Mouse (Mus musculus) lung, postnatal 0 days (tissue): ENCODE data around the gene Klrk1. TPM values are rescaled to one million over a fixed set of nuclear protein-coding genes. Genes with fewer than 3 reads are reported as not detected.
"Not testable (repeated sequence)": the region's sequence is repeated elsewhere in the genome, so short reads cannot be mapped to it uniquely, and the experiment has no call there.

Experiments used
- ATAC-seq: fragments of 200-750 bp; cut with Nextera tagmentation; 2 replicates; pipeline ENCODE4 v1.8.0; 2017; ENCODE audit warnings: moderate library complexity
- DNase-seq: peaks from one replicate; pipeline ENCODE4 v3.0.0-alpha.2; 2016; ENCODE audit warnings: low spot score
- H3K27ac ChIP-seq: fragments of 300-500 bp; sonication (generic); 2 replicates; pipeline ENCODE4 v1.5.1; 2014; ENCODE audit warnings: antibody characterized with exemption, mild to moderate bottlenecking, low read length, mixed read lengths
- H3K27me3 ChIP-seq: fragments of 300-500 bp; sonication (generic); replicated peaks from 2 replicates; pipeline ENCODE4 v1.6.1; 2014; ENCODE audit warnings: low read length, mixed read lengths; ENCODE audit not compliant: insufficient read depth
- H3K36me3 ChIP-seq: fragments of 300-500 bp; sonication (generic); 2 replicates; pipeline ENCODE4 v1.6.1; 2014; ENCODE audit warnings: low read length, mixed read lengths; ENCODE audit not compliant: insufficient read depth
- H3K4me1 ChIP-seq: fragments of 300-500 bp; sonication (generic); 2 replicates; pipeline ENCODE4 v1.6.1; 2014; ENCODE audit warnings: antibody characterized with exemption, low read depth, low read length, mixed read lengths; ENCODE audit not compliant: insufficient read depth
- H3K4me2 ChIP-seq: fragments of 300-500 bp; sonication (generic); replicated peaks from 2 replicates; pipeline ENCODE4 v1.6.1; 2014; ENCODE audit warnings: low read depth, mild to moderate bottlenecking, low read length, moderate library complexity, mixed read lengths
- H3K4me3 ChIP-seq: fragments of 300-500 bp; sonication (generic); 2 replicates; pipeline ENCODE4 v1.5.1; 2014; ENCODE audit warnings: low read depth, low read length
- H3K9ac ChIP-seq: fragments of 300-500 bp; sonication (generic); replicated peaks from 2 replicates; pipeline ENCODE4 v1.6.1; 2014; ENCODE audit warnings: low read depth, mild to moderate bottlenecking
- H3K9me3 ChIP-seq: fragments of 300-500 bp; sonication (generic); 2 replicates; pipeline ENCODE4 v1.6.1; 2016; ENCODE audit warnings: low read length, mixed read lengths
- CTCF ChIP-seq: IDR thresholded peaks from 2 replicates; pipeline ENCODE4 v1.5.1; 2016; ENCODE audit warnings: antibody characterized with exemption, mild to moderate bottlenecking
- EP300 ChIP-seq: IDR thresholded peaks from 2 replicates; pipeline ENCODE4 v1.6.1; 2016; ENCODE audit warnings: antibody characterized with exemption, mild to moderate bottlenecking, control low read depth
- WGBS: fragments of 180-500 bp; shearing (Covaris S2); extraction: QIAGEN DNeasy Blood & Tissue Kit; methylation state at CpG from one replicate; pipeline ENCODE4 v1.1.7; 2014; 5-methylcytosine and 5-hydroxymethylcytosine counted together
- polyA plus RNA-seq: library from polyadenylated mRNA; unstranded; fragments of >200 nt; fragmentation: Nextera tagmentation; extraction: Ambion mirVana; gene quantifications from 2 replicates; pipeline ENCODE4 v1.2.1, GENCODE M21; 2015

Klrk1 gene
- 0.57 and 0.71 TPM in 2 replicates for polyA plus RNA-seq

GRCm38 (mm10) chr6:129623735-129624134, at the start of gene Klrk1:
Gene Klrk1, minus strand, starts transcription at chr6:129623864.
- TF ChIP-seq EP300, result no peak
- TF ChIP-seq CTCF, result no peak
- WGBS, result 75% methylated on average over 4 of the region's 4 CpGs
- H3K4me2 ChIP-seq, result no peak within 1 kb of the TSS
- H3K36me3 ChIP-seq, result no peaks in the 10 kb centered on the region
- no peak within 1 kb of the TSS for H3K4me3 ChIP-seq
- H3K9ac ChIP-seq, result no peak within 1 kb of the TSS
- no peaks in the 10 kb centered on the region for H3K4me1 ChIP-seq
- ATAC-seq (no peak), DNase-seq (no peak)
- no peaks in the 10 kb centered on the region for H3K9me3 ChIP-seq
- H3K27ac ChIP-seq, result no peak within 1 kb of the TSS
- H3K27me3 ChIP-seq, result no peaks in the 10 kb centered on the region

GRCm38 (mm10) chr6:129661301-129661700, 37.6 kb upstream of the Klrk1 start:
- WGBS, result 33% methylated on average over 1 of the region's 3 CpGs
- H3K4me2 ChIP-seq, H3K27me3 ChIP-seq, H3K36me3 ChIP-seq, H3K4me1 ChIP-seq, H3K9me3 ChIP-seq, H3K4me3 ChIP-seq, ATAC-seq, DNase-seq, H3K27ac ChIP-seq, H3K9ac ChIP-seq: not testable (repeated sequence)

- H3K4me3 ChIP-seq, H3K9ac ChIP-seq, H3K4me2 ChIP-seq, H3K36me3 ChIP-seq, ATAC-seq, H3K27me3 ChIP-seq, H3K4me1 ChIP-seq, H3K9me3 ChIP-seq, DNase-seq, H3K27ac ChIP-seq: not testable (repeated sequence)
- WGBS, result 69% methylated on average over 4 of the region's 4 CpGs
Measured at GRCm38 (mm10) chr6:129660589-129660988, 36.9 kb upstream of the Klrk1 start, which contains the start of gene Klrc2. Gene Klrc2, minus strand, starts transcription at chr6:129660689.

GRCm38 (mm10) chr6:129644054-129644453, 20.4 kb upstream of the Klrk1 start:
- not testable (repeated sequence) for H3K27ac ChIP-seq, H3K36me3 ChIP-seq, H3K27me3 ChIP-seq, ATAC-seq, H3K4me2 ChIP-seq, H3K9me3 ChIP-seq, H3K4me1 ChIP-seq, H3K4me3 ChIP-seq, H3K9ac ChIP-seq, DNase-seq
- WGBS, result 58% methylated on average over 2 of the region's 3 CpGs

GRCm38 (mm10) chr6:129643237-129643636, 19.6 kb upstream of the Klrk1 start, which contains the start of gene Klrc3:
Gene Klrc3, minus strand, starts transcription at chr6:129643337.
- H3K4me1 ChIP-seq, H3K9ac ChIP-seq, H3K4me3 ChIP-seq, H3K36me3 ChIP-seq, H3K27me3 ChIP-seq, H3K9me3 ChIP-seq, H3K4me2 ChIP-seq, ATAC-seq, H3K27ac ChIP-seq, DNase-seq: not testable (repeated sequence)
- 77% methylated on average over 3 of the region's 3 CpGs for WGBS

GRCm38 (mm10) chr6:129631046-129631445, 7.4 kb upstream of the Klrk1 start:
- not testable (repeated sequence) for H3K4me3 ChIP-seq, H3K4me1 ChIP-seq, DNase-seq, H3K27me3 ChIP-seq, H3K9ac ChIP-seq, H3K4me2 ChIP-seq, H3K9me3 ChIP-seq, H3K36me3 ChIP-seq, H3K27ac ChIP-seq, ATAC-seq
- WGBS, result 84% methylated on average over 2 of the region's 2 CpGs

GRCm38 (mm10) chr6:129608372-129608771, 15.3 kb downstream of the Klrk1 start:
- H3K4me2 ChIP-seq, result no peak overlapping the region
- no peaks in the 10 kb centered on the region for H3K36me3 ChIP-seq
- TF ChIP-seq EP300 (no peak), CTCF (no peak)
- DNase-seq (no peak), ATAC-seq (no peak)
- no peak overlapping the region for H3K4me3 ChIP-seq
- no peak overlapping the region for H3K9ac ChIP-seq
- no peaks in the 10 kb centered on the region for H3K27me3 ChIP-seq
- H3K27ac ChIP-seq, result no peak overlapping the region
- H3K4me1 ChIP-seq, result no peaks in the 10 kb centered on the region
- no peaks in the 10 kb centered on the region for H3K9me3 ChIP-seq
